Mouse (Mus musculus): Measurements from ENCODE around the gene Mapk9.

Gene Mapk9

DNA sequence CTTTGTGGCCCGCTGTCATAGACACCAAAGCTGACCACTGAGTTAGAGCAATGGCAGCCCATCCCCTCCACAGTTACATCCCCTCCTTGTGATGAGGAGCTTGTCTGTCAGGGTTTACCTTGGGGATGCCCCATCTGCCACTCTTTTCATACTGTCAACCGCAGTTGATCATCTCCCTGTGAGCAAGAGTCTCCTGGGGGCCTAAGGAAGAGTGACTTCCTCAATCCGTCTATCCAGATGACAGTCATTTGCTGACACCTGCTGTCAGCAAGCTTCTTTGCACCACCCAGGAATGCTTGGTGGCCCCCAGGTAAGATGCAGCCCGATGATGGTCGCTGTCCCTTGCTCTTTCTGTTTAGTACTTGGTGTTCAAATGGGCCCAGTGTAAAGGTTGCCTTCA is 41.9 kb downstream of the Mapk9 start:
- in situ Hi-C loops (cut with MboI, MseI) = no loop called here

DNA sequence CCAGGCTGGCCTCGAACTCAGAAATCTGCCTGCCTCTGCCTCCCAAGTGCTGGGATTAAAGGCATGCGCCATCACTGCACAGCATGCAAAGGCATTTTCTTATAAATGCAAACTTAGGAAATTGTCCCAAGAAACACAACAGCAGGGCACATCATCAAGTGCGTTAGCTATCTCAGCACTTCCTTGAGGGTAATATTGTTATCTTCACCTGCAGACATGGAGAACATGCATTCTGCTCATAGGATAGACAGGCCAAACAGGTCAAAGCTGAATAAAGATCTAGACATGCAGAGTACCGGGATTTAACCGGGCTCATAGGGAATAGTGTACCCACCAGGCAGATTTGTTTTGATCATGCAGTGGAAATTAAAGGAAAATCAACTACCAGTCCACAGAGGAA is 45.4 kb downstream of the Mapk9 start:
- in situ Hi-C loops (cut with MboI, MseI) = no loop called here

DNA sequence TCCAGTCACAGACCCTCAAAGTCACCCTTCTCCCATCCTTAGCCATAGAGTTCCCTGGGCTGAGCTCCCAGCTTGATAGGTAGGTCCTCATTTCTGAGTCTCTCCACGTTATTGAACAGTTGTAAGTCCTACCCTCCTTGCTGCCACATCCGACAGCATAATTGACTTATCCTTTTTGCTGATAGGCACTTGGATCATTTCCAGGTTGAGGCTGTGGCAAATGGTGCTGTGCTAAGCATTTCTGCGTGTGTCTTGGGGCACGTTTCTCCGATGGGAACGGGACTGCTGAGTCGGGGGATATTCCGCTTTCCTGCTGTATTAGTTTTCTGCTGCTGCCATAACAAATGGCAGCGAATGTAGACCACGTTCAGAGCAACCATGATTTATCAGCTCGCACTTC is 47.3 kb downstream of the Mapk9 start:
- in situ Hi-C loops (cut with MboI, MseI) = no loop called here

DNA sequence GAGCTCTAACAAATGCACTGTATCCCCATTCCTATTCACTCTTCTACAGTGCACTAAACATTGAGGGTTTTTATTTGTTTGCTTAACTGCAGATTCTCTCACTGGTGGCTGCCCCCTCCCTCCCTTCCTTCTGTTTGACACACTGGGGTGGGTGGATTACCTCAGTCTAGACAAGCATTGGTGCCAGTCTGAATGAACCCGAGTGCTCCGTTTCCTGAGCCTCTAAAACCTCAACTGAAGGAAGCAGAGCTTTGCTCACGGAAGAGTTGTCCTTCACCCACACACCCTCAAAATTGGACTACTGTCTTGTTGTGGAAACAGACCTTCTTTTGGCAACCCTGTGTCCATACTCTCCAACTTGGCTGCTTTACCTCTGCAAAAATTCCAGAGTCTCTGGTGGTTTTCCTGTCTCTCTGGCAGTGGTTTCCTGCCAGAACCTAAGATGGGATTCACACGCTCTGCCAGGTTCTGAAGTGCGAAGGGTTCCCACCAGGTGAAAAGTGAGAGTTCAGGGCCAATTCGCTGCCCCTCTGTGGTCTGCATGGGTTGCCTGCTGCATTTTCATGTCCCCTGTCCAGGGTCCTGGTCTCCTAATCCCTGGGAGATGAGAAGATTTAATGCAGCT is 49.5 kb downstream of the Mapk9 start:
- in situ Hi-C loops (cut with MboI, MseI) = no loop called here

DNA sequence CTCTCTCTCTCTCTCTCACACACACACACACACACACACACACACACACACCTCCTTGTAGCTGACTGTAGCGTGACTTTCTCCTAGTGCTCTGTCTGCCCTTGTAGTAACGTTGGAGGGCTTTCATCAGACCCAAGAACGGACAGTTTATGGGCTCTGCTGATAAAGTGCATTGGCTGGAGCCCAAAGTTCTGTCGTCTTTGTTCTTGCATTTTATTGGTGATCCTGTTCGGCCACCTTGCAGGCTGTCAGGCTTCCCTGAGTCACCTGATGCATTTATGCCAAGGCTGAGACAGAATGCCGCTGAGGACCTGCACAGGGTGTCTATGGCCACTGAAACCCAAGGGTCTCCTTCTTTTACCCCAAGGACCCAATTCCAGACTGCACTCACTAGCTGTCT is 53.5 kb downstream of the Mapk9 start:
- in situ Hi-C loops (cut with MboI, MseI) = loop anchor here (5.0 kb wide), 2 partner anchors 57 to 62 kb away; no protein-coding TSS in a partner anchor

DNA sequence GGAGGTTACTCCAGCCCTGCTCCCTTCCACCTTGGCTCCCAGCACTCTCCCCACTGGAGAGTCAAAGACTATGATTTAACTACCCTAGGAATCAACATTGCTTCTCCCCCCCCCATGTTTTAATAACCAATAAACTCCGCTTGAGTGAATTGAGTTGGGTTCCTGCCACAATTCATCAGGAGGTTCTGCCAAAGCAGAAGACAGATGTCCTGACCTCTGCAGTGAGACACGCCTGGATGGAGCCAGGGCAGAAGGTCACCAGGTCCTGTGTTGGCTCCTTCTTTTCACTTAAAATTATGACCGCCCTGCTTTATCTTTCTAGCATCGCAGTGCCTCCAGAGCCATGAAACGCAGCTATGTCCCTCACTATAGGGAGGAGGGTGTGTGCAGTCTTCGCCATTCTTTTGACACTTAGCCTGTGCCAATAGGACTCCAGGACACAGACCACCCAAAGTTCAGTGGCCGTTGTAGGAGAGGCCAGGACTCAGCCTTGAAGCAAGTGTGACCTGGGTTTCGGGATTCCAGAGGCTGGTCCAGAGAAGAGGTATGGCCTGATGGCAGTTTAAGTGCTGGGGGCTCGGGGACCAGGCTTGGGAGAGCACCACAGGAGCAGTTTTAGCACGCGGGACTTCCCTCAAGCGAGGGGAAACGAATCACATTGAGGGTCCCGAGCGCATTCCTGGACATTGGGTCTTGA is 54.6 kb downstream of the Mapk9 start:
- in situ Hi-C loops (cut with MboI, MseI) = loop anchor here (5.0 kb wide), 2 partner anchors 56 to 61 kb away; no protein-coding TSS in a partner anchor

DNA sequence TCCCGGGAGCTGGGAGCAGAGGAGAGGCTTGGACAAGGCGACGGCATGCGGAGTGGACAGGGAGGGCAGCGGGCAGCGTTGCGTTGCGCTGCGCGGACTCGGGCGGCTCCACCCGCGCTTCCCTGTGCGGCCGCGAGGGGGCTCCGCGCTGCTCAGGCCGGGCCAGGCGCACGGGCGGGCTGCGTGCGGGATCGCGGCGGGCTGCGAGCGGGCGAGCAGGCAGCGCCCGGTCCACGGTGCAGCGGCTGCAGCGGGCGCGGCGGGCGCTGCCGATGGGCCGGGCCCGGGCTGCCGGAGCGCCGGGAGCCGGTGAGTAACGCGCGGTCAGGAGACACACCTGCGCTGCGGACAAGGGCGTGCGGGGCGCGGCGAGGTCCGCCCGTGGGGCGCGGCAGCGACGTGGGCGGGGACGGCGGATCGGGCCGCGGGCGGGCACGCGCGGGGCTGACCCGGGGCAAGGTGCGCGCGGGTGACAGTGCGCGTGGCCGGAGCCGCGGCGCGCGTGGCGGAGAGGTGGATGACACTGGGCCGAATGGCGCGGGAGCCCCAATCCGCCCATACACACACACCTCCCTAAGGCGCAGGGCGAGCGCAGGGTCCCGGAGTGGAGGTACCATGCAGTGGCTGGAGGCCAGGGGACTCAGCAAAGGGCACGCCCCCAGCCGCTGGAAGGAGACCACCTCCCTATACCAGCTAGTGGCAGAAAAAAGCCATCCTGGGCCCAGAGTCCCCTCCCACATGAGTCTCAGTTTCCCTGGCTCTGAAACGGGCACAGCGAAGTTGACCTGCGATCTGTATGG is 55.3 kb downstream of the Mapk9 start, which contains the start of gene Rasgef1c:
TSS of gene Rasgef1c (plus strand) at position 177 of the 800 bp plus-strand sequence.
- in situ Hi-C loops (cut with MboI, MseI) = loop anchor here (5.0 kb wide), 2 partner anchors 55 to 60 kb away; no protein-coding TSS in a partner anchor

DNA sequence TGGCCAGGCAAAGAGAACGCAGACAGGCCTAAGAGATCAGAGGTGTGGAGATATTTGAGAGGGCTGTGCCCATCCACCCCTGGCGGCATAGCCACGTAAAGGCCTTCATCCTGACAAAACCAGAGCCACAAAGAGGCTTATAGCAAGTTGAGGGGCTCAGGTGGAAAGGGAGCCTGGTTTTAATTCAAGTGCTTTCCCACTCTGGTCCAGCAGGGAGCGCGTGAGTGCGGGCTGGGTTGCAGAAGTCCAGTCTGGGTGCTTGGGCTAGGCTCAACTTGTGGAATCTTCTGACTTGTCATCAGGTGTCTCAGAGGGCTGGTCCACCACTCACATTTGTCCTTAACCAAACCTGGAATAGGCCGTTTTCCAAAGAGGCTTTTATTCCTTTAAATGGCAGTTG is 56.8 kb downstream of the Mapk9 start:
- in situ Hi-C loops (cut with MboI, MseI) = loop anchor here (5.0 kb wide), 2 partner anchors 54 to 59 kb away; no protein-coding TSS in a partner anchor

DNA sequence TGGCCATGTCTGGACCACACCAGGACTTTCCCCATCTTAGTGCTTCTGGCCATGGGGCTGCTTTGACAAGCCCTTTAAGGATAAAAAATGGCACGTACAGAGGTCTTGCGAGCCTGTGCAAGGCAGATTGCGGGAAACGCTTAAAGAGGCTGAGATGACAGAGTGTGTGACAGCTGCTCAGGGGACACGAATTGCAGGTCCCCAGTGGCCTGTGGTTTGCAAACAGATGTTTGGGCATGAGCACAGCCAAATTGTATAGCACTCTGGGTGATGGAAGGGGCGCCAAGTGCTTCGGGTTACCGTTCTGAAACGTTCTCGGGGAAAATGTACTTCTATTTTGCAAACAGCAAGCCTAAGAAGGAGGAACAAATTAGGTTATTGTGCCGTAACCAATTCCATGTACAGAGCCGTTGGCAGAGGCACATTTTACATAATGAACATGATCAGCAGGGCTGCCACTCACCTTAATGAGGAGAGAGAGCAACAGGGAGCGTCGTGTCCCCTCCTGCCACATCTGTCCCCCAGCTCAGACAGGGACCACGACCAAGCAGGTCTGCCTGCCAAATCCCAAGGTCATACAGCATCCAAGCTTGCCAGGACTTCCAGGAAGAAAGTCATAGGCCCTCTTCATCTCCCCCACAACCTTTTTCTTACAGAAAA is 72.1 kb downstream of the Mapk9 start:
- in situ Hi-C loops (cut with MboI, MseI) = no loop called here

DNA sequence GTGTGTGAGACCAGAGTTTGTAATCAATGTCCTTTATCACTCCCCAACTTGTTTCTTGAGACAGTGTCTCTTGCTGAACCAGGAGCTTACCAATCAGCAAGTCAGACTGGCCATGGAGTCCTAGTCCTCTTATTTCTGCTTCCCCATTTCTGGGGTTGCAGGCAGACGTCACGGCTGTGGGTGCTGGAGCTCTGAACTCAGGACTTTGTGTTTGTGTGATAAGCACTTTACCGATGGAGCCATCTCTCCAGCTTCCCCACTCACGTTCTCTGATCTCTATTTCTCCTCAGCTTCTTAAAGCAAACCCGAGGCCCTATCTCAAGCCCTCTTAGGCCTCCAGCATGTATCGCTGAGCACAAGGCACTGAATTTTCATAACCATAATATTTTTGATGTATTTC is 72.8 kb downstream of the Mapk9 start:
- in situ Hi-C loops (cut with MboI, MseI) = no loop called here

DNA sequence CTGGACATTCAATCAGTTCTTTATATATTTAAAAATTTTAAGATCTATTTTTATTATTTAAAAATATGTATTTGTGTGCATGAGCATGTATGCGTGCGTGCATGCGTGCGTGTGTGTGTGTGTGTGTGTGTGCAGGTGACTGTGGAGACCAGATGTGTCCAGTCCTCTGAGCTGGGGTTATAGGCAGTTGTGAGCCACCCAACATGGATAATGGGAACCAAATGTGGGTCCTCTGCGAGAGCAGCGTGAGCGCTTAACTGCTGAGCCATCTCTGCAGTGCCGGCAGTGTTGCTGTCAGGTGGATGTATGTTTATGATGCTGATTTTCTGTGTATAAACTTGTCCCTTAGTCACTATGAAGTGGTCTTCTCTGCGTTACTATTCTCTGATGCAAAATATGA is 77.0 kb downstream of the Mapk9 start:
- in situ Hi-C loops (cut with MboI, MseI) = no loop called here

DNA sequence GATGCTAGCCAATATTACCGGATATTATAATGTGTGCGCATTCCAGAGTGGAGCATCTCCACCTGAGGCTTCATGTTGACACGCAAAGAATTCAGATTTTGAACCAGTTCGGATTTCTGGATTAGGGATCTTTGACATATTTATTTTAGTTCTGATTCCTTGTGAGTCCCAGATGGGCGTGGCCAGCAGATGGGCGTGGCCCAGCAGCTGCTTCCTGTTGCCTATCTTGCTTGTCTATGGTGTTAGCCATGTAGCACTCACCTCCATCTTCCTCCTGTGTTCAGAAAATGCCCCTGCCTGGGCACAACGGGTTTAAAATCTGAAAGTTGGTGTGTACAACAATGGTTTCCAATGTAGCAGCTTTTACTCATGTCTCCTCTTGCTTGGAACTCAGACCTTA is 79.6 kb downstream of the Mapk9 start:
- in situ Hi-C loops (cut with MboI, MseI) = no loop called here

DNA sequence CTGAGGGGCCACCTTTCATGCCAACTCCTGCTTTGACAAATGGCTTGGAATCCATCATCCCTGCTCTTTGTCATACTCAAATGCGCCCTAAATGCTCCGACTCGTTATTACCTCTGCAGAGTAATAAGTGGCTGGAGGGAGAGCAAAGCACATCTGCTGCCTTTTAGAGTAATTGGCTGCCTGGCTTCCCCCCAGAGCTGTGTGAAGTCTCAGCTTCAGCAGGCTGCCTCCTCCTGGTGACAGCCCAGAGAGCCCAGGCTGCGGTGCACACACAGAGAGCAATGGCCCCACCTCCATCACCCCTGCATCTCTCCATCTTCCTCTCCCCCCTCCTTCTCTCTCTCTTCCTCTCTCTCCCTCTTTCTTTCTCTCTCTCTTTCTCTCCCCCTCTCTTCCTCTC is 80.6 kb downstream of the Mapk9 start:
- in situ Hi-C loops (cut with MboI, MseI) = no loop called here

DNA sequence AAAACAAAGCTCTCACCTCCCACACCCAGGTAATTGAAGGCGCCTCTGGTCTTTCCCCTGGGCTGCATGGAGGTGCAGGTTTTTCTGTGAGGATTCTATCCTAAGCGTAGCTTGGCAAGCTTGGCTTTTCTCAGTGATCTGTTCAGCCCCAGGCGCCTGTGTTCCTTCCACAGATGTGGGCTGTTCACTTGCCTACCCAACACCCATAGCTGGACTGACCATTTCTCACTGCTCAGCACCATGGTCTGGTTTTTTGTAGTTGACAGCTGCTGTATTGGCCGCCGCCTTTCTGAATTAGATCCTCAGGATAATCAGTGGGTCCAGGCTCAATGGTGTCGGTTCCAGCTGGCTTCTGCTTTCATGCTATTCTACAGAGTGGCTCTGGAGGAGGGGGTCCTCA is 81.1 kb downstream of the Mapk9 start:
- in situ Hi-C loops (cut with MboI, MseI) = no loop called here

DNA sequence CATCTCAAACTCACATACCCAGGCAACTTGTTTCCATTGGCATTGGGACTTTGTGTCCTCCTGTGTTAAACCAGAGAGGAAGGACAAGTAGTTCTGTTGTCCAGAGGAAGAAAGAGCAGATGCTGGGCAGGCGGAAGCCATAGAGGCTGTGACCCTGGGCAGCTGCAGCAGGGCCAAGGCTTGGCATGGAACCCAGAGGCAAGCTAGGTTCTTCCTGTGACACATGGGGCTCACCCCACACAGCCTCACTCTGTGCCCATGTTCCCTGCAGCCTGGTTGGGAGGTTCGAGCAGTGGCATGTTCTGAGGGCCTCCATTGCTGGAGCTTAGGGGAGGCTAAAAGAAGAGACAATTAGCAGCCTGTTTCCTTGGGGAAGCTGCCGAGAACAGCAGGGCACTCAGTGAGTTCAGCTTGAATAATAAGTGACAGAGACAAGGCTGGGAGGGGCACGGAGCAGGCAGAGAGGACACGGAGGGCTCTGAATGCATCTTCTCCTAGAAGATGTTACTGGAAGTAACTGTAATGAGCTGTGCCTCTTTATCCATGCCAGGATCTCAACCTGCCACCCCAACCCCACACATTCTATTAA is 84.6 kb downstream of the Mapk9 start:
- in situ Hi-C loops (cut with MboI, MseI) = no loop called here

DNA sequence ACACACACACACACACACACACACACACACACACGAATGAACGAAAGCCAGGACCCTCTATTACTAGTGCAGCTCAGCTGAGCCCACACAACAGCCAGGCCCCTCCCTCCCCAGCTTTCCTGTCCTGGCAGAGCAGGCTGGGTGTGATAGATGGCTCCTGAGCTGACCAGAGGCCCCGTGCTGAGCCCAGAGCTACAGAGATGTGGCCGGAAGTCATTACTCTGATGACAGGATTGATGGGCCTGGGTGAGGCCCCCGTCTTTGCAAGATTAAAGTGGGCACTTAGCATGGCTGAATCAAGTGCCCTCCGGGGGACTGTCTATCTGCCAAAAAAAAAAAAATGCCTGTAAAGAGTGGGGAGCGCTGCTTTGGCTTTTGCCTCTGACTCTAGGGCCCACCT is 85.3 kb downstream of the Mapk9 start:
- in situ Hi-C loops (cut with MboI, MseI) = no loop called here

DNA sequence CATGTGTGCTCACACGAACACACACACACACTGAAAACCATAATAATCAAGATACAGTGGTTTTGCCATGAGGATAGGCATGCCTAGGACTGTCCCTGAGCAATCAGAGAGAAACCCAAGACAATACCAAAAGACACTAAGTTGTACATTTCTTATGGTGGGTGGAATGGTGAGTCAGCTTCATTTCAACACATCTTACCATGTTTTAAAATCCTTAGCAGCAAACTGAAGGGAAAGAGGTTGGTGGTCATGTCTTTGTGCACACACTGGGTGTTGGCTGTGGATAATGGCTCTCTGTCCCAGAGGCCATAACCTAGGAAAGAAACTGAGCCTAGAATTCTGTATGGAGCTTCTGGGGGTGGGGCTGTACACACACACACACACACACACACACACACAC is 87.3 kb downstream of the Mapk9 start:
- in situ Hi-C loops (cut with MboI, MseI) = no loop called here

DNA sequence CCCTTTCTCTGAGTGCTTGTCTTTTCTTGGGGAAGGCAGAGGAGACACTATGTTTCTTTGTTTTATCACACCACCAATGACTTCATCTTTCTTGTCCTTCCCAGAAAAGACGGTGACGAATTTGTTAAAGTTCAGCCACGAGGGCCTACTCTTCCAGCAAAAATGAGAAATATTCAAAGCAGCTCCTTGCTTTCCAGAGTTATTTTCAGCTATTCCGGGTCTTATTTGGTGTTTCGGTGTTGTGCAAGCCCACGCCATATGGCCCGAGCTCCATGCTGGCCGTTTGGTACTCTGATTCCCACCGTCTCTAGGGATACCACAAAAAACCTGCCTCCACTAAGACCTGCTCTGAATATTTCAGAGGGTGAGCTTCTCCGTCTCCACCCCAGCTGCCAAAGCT is 87.8 kb downstream of the Mapk9 start:
- in situ Hi-C loops (cut with MboI, MseI) = no loop called here
